Mouse (Mus musculus) liver, embryonic 12.5 days (tissue): ENCODE results near the gene Nat8f4. TPM values are rescaled to one million over a fixed set of nuclear protein-coding genes. Genes with fewer than 3 reads are reported as not detected.
"Not testable (repeated sequence)": the region's sequence is repeated elsewhere in the genome, so short reads cannot be mapped to it uniquely, and the experiment has no call there.

Source experiments
- ATAC-seq: fragments of 200-750 bp; cut with Nextera tagmentation; 2 replicates; pipeline ENCODE4 v1.8.0; 2017; ENCODE audit warnings: moderate number of reproducible peaks, mild to moderate bottlenecking, moderate library complexity
- H3K27ac ChIP-seq: fragments of 300-500 bp; sonication (generic); 2 replicates; pipeline ENCODE4 v1.5.1; 2016; ENCODE audit warnings: mild to moderate bottlenecking
- H3K27me3 ChIP-seq: fragments of 300-500 bp; sonication (generic); replicated peaks from 2 replicates; pipeline ENCODE4 v1.6.1; 2016; ENCODE audit warnings: mild to moderate bottlenecking, moderate library complexity
- H3K36me3 ChIP-seq: fragments of 300-500 bp; sonication (generic); 2 replicates; pipeline ENCODE4 v1.6.1; 2016; ENCODE audit warnings: mild to moderate bottlenecking, moderate library complexity
- H3K4me1 ChIP-seq: fragments of 300-500 bp; sonication (generic); 2 replicates; pipeline ENCODE4 v1.6.1; 2016
- H3K4me2 ChIP-seq: fragments of 300-500 bp; sonication (generic); 2 replicates; pipeline ENCODE4 v1.6.1; 2016; ENCODE audit warnings: mild to moderate bottlenecking, moderate library complexity
- H3K4me3 ChIP-seq: fragments of 300-500 bp; sonication (generic); 2 replicates; pipeline ENCODE4 v1.5.1; 2016; ENCODE audit warnings: mild to moderate bottlenecking, moderate library complexity
- H3K9ac ChIP-seq: fragments of 300-500 bp; sonication (generic); 2 replicates; pipeline ENCODE4 v1.6.1; 2016; ENCODE audit warnings: mild to moderate bottlenecking, moderate library complexity
- H3K9me3 ChIP-seq: fragments of 300-500 bp; sonication (generic); replicated peaks from 2 replicates; pipeline ENCODE4 v1.6.1; 2016; ENCODE audit warnings: mild to moderate bottlenecking, moderate library complexity
- WGBS: fragments of 180-500 bp; shearing (Covaris S2); methylation state at CpG from one replicate; pipeline ENCODE4 v1.1.7; 2016; ENCODE audit not compliant: insufficient replicate concordance; 5-methylcytosine and 5-hydroxymethylcytosine counted together
- polyA plus RNA-seq: library from polyadenylated mRNA; unstranded; fragments of >200 nt; fragmentation: Nextera tagmentation; extraction: Ambion mirVana; gene quantifications from 2 replicates; pipeline ENCODE4 v1.2.1, GENCODE M21; 2016

The Nat8f4 gene
- polyA plus RNA-seq, 1 experiment from 2014 or later, result 0.81 TPM

DNA sequence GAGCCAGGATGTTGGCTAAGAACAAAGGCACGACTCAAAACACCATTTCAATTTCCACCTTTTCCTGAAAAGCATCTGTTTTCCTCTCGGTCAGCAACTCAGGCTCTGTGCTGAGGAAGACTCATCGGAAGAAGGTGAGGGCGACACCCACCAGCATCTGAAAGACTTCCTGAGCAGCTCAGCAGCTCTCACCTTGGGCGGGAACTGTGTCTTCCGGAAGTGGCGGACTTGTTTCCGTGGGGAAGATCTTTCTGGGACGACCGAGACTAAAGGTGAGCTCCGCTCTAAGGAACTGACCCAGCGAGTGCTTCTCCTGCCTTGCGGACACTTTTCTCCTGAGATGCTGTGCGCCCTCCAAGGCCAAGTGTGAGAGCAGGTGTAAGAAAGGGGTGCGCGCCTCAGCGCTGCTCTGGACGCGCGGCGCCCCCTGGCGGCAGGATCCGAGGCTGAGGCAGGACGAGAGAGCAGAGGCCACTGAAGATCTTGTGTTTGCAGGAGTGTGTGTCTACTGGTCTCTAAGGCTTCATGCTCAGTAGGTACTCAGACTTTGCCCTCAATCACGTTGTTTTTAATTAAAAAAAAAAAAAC, 9.5 kb downstream of the Nat8f4 start:
- not testable (repeated sequence) for H3K27ac ChIP-seq, H3K4me3 ChIP-seq, H3K27me3 ChIP-seq, H3K4me1 ChIP-seq, ATAC-seq, H3K9ac ChIP-seq, H3K4me2 ChIP-seq, H3K36me3 ChIP-seq
- peaks cover 13% of the 10 kb centered on the region for H3K9me3 ChIP-seq
- WGBS, result 61% methylated on average over 25 of the region's 25 CpGs

DNA sequence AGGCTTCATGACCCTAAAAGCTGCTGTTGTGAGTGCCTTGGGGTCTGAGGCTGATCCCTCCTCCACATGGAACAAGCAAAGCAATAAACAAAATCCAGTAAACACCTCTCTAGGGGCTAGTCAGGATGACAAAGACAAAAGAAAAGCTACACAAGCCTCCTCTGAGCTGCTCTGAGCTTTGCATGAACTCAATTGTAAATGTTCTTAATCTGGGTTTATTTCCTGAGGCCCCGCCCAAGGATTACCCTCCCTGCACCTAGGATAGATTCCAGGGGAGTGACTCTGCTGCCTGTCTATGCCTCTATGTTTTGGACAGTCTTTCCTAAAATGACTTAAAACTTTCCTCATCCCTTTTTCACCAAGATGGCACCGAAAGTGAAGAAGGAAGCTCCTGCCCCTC, 15.7 kb downstream of the Nat8f4 start:
- Histone ChIP-seq H3K4me1 (no peaks in the 10 kb centered on the region), H3K36me3 (no peaks in the 10 kb centered on the region), H3K4me2 (no peak overlapping the region), H3K4me3 (no peak overlapping the region), H3K9me3 (peaks cover 20% of the 10 kb centered on the region), H3K9ac (no peak overlapping the region), H3K27ac (no peak overlapping the region), H3K27me3 (no peaks in the 10 kb centered on the region)
- no peak for ATAC-seq
- WGBS, result 72% methylated on average over 2 of the region's 2 CpGs

DNA sequence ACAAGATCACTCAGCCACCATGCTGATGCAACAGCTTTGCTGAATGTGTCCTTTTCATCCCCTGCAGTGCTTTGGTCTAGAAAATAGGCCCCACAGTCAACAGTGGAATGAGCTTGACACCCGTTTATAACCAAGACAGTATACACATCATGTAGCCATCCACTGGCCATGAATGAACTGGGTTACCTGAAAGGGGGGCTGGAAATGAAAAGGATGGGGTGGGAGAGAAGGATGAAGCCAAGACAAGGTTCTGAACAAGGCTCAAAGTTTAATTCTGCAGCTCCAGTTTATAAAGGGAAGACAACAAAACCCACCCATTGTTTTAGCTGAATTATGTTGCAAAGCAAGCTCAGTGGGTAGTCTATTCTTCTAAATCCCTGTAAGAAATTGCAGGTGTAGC, 20.4 kb downstream of the Nat8f4 start:
- Histone ChIP-seq H3K27me3 (no peaks in the 10 kb centered on the region), H3K36me3 (no peaks in the 10 kb centered on the region), H3K4me2 (no peak overlapping the region), H3K9me3 (peaks cover 19% of the 10 kb centered on the region), H3K4me3 (no peak overlapping the region), H3K9ac (no peak overlapping the region), H3K27ac (no peak overlapping the region), H3K4me1 (no peaks in the 10 kb centered on the region)
- WGBS, result 48% methylated on average over 1 of the region's 1 CpGs
- ATAC-seq, result no peak

DNA sequence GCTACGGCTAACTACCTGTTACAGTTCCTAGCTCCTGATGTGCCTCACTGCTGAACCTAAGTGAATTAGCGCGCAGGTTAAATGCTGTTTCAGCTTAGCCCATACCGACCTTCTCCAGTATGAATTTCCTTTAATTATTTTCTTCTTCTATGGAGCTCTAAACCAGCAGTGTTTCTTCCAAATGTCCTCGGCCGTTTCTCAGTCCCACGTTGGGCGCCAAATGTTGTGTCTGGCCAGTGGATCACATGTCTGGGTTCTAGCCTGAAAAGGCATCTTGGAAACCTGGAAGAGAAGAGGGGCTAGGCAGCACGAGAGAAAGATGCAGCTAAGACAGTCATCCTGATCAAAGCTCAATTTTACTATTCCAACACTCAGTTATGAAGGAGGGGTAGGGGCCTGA, 21.4 kb downstream of the Nat8f4 start:
- ATAC-seq, result not testable (repeated sequence)

DNA sequence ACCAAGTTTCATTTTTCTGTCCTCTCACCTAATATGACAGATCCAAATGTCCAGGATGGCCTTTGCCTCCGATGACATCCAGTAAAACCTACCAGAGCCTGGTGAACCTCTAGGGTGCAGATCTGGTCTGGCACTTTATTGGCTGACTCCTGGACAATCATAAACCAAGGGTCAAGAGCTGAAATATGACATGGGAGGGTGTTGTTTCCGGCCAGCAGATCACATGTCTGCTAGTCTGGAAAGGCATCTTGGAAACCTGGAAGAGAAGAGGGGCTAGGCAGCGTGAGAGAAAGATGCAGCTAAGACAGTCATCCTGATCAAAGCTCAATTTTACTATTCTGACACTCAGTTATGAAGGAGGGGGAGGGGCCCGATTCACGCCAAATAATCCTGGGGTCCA, 35.7 kb downstream of the Nat8f4 start, which contains the start of gene Nat8f2:
Gene Nat8f2, minus strand, starts transcription at position 153 of the 400 bp plus-strand sequence.
- H3K4me1 ChIP-seq, ATAC-seq, H3K9me3 ChIP-seq, H3K27ac ChIP-seq, H3K9ac ChIP-seq, H3K36me3 ChIP-seq, H3K4me3 ChIP-seq, H3K27me3 ChIP-seq, H3K4me2 ChIP-seq: not testable (repeated sequence)
- WGBS, result 63% methylated on average over 5 of the region's 5 CpGs

More for the DNA sequence above, 21.4 kb downstream of the Nat8f4 start:
- not testable (repeated sequence) for H3K4me2 ChIP-seq, H3K36me3 ChIP-seq, H3K27me3 ChIP-seq, H3K9ac ChIP-seq, H3K4me1 ChIP-seq, H3K27ac ChIP-seq, H3K4me3 ChIP-seq
- H3K9me3 ChIP-seq, result peaks cover 19% of the 10 kb centered on the region
- 76% methylated on average over 9 of the region's 9 CpGs for WGBS

DNA sequence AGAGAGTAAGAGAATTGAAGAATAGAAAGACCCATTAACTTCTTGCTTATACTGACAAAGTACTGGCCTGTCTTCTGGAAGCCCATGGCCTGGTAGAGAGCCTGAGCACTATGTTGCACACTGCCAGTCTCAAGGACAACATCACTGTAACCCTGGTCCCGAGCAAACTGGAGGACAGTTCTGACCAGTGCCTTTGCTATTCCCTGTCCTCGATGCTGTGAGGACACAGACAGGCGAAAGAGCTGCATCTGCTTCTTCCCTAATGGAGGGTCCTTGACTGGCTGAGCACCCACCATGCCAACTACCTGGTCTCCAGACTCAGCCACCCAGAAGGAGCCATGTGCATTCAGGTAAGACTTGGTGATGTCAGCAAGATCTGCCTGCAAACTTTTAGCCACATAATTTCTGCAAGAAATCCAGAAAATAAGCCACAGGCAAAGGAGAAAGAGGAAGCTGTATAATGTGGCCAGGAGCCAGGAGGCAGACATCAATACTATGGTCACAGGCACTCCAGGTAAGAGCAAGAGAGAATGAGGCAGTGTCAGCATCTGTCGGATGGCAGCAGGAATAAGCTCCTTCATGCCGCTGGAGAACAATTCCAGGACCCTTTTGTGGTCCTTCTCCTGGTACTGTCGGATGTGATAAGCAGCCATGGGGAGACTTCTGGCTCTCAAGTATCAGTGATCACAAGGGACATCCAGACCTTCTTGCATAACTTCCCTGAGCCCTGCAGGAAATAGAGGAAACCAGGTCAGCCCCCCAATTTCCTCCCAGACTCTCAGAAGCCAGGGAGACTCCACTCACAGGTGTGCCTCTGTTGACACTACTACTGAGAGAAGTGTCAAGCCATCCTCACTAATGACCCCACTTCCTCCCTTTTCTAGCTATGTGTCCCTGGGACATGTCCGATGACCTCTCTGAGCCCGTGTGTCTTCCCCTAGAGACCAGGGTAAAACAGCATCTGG, 36.7 kb downstream of the Nat8f4 start:
- Histone ChIP-seq H3K36me3 (no peaks in the 10 kb centered on the region), H3K9ac (no peak overlapping the region), H3K9me3 (no peaks in the 10 kb centered on the region), H3K27ac (no peak overlapping the region), H3K27me3 (no peaks in the 10 kb centered on the region), H3K4me1 (no peaks in the 10 kb centered on the region), H3K4me2 (no peak overlapping the region), H3K4me3 (no peak overlapping the region)
- WGBS, result 44% methylated on average over 8 of the region's 8 CpGs
- no peak for ATAC-seq

DNA sequence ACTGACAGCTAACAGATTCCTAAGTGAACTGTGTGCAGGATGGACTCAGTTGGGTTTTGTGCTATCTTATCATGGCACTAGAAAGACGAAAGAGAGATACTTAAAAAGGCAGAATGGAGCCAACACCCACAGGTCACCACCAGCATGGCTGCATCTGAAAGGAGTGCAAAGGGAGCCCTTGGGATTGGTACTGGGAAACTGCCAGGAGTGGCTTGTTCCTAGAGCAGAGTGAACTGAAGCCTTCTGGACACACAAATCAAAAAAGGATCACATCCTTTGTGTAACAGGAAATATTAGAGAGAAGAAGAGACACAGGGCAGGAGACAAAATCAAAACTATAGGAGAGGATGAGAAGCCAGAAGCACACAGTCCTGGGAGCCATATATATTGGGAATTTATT, 37.7 kb downstream of the Nat8f4 start:
- not testable (repeated sequence) for H3K4me3 ChIP-seq, H3K9ac ChIP-seq, H3K27ac ChIP-seq, H3K4me2 ChIP-seq, H3K4me1 ChIP-seq, H3K9me3 ChIP-seq, ATAC-seq, H3K36me3 ChIP-seq, H3K27me3 ChIP-seq
- WGBS, result 33% methylated on average over 1 of the region's 1 CpGs

DNA sequence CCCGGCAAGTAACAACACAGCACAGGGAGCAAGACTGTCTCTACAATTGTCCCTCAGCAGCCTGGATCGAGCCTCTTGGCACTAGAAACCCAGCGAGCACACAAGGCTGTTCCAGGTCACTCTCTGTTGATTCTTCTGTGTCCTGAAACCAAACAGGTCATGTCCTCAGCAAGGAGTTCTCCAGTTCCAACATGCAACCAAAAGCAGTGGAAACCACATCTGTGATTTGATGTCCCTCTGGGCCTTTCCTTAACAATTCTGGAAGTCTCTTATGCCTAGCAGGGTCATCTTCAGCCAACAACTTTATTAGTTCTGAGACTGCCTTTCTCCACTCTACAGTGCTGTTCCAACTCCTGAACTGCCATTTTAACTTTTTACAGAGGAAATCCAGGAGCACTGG, 38.5 kb downstream of the Nat8f4 start:
- H3K9ac ChIP-seq, H3K9me3 ChIP-seq, ATAC-seq: not testable (repeated sequence)

DNA sequence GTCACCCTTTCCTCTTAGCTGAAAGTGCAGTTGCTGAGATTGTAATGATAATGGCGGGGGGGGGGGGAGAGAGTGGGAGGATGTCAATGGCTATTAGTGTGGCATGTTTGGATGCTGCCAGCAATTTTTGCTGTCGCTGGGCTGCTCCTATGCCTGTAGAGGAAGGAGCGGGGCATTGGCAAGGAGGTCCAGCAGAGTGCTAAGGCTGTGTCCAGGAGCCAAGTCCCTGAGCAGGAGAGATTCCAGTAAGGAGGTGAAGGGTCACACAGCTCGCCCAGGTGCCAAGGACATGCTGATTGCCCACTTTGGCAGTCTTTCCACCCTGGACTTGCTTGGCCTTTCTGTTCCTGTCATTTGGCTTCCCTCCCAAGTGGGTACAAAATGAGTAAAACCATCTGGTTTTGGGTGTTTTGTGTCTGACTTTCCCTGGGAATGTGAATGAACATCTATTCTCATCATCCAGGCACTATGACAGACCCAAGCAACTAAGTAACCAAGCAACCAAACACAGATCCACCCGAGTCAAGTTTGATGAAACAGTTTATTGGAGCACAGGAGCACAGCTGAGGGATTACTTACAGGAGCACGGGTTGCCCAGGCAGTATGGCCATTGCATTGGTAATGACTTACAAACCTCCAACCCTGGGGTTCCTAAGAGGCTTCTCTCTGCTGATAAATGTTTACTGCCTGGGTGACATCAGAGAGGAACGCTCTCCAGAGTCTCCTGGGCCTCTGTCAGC, 39.6 kb downstream of the Nat8f4 start:
- WGBS, result 51% methylated on average over 5 of the region's 7 CpGs
- not testable (repeated sequence) for ATAC-seq, H3K27me3 ChIP-seq, H3K4me1 ChIP-seq, H3K36me3 ChIP-seq, H3K9me3 ChIP-seq, H3K4me3 ChIP-seq, H3K27ac ChIP-seq, H3K4me2 ChIP-seq, H3K9ac ChIP-seq

More for the DNA sequence above, 38.5 kb downstream of the Nat8f4 start:
- not testable (repeated sequence) for H3K4me3 ChIP-seq, H3K27me3 ChIP-seq, H3K27ac ChIP-seq, H3K36me3 ChIP-seq, H3K4me2 ChIP-seq, H3K4me1 ChIP-seq
- 65% methylated on average over 3 of the region's 3 CpGs for WGBS

DNA sequence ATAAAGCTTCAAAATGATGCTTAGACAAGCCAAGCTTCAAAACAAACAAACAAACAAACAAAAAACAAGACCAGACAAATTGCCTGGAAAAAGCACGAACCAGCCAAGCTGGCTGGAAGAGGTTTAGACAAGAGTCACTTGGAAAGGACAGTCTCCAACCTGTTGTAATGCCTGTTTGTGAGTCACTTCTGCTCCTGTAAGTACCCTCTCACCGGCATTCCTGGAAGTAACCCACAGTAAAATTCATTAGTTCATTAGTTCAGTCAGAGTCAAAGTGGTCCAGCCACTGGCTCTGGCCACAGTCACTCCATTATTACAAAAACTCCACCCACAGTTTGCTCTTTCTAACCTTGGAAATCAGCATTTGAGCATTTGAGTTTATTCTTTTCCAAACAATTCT, 40.8 kb downstream of the Nat8f4 start:
- no peak for ATAC-seq
- 70% methylated on average over 2 of the region's 2 CpGs for WGBS
- Histone ChIP-seq H3K9me3 (no peaks in the 10 kb centered on the region), H3K9ac (no peak overlapping the region), H3K4me1 (no peaks in the 10 kb centered on the region), H3K27ac (no peak overlapping the region), H3K36me3 (no peaks in the 10 kb centered on the region), H3K27me3 (no peaks in the 10 kb centered on the region), H3K4me2 (no peak overlapping the region), H3K4me3 (no peak overlapping the region)

DNA sequence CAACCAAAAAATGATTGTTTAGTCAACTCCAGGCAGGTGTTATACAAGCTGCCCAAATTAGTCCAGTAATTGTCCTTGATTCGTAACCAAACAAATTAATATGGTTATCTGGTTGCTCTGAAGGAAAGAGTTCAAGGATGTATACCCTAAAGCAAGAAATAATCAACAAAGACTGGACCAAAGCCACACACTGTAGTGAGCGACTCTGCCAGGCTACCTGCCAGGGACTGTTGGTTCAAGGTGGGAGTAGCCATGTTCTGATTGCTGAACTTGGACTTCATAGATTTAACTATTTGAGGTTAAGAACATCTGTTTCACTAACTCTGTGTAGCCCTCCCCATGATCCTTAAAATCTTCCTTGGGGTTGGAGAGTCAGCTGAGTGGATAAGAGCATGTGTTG, 41.5 kb downstream of the Nat8f4 start:
- 59% methylated on average over 2 of the region's 2 CpGs for WGBS
- no peak overlapping the region for H3K27ac ChIP-seq
- no peaks in the 10 kb centered on the region for H3K36me3 ChIP-seq
- no peaks in the 10 kb centered on the region for H3K27me3 ChIP-seq
- no peak overlapping the region for H3K4me3 ChIP-seq
- H3K9me3 ChIP-seq, result no peaks in the 10 kb centered on the region
- ATAC-seq, result no peak
- no peaks in the 10 kb centered on the region for H3K4me1 ChIP-seq
- H3K9ac ChIP-seq, result no peak overlapping the region
- H3K4me2 ChIP-seq, result no peak overlapping the region

DNA sequence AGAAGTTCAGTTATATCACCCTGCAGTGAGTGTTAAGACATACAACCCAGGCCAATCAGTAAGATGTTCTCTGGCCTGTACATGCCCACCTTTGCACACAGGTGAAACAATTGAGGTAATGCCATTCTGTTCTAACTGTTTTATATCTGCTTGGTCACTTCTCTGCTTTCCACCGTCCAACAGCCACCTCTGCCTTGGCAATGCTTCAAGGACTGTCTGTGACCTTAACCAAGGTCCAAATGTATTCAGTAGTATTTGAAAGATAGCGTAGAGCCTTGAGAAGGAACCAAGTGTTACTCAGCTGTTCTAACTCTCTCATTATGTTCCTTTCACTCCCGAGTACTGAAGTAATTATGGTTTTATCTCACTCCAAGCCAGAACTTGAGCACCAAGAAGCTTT, 42.1 kb downstream of the Nat8f4 start:
- no peaks in the 10 kb centered on the region for H3K27me3 ChIP-seq
- ATAC-seq, result no peak
- 54% methylated on average over 3 of the region's 3 CpGs for WGBS

More for the DNA sequence above, 42.1 kb downstream of the Nat8f4 start:
- H3K36me3 ChIP-seq, result no peaks in the 10 kb centered on the region
- H3K27ac ChIP-seq, result no peak overlapping the region
- H3K4me2 ChIP-seq, result no peak overlapping the region
- H3K4me1 ChIP-seq, result no peaks in the 10 kb centered on the region
- no peaks in the 10 kb centered on the region for H3K9me3 ChIP-seq
- no peak overlapping the region for H3K9ac ChIP-seq
- H3K4me3 ChIP-seq, result no peak overlapping the region
